Mouse (Mus musculus): ENCODE data around the gene Dock9. TPM values are rescaled to one million over a fixed set of nuclear protein-coding genes. Genes with fewer than 3 reads are reported as not detected.

Gene Dock9
- total and polyA plus RNA-seq, 3 experiments, result 9.3 to 12.2 (median 10.3) TPM

DNA sequence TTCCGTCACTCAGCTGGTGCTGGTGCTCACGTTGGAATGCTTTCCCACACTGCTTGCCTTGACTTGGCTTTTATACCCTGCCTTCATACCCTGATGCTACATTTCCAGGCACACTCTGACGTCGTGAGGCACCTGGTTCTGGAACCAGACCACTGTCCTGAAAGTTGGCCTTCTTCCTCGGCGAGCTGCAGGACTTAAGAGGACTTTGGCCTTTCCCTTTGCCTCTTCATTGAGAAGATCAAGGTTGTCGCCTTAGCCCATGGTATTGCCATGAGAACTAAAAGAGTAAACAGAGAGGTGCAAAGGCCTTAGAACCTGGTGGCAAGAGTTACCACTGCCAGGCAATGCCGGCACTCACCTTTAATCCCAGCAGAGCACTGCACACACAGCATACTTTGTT, 73.1 kb downstream of the Dock9 start:
- dilution Hi-C loops (cut with MboI; ENCODE audit: extremely low pct_ligation_motif_present, extremely low pct_unique_long_range_greater_than_20kb, low sequenced_read_pairs), result no loop called here
- no peak overlapping the region for H3K27ac ChIP-seq (ENCODE audit: insufficient read depth, low read depth)
- no peak overlapping the region for H3K4me2 ChIP-seq (ENCODE audit: insufficient read depth, low read depth, poor library complexity, severe bottlenecking)
- in situ Hi-C loops (cut with MboI; ENCODE audit: low pct_ligation_motif_present, low pct_unique_long_range_greater_than_20kb, low sequenced_read_pairs), result no loop called here
- H3K9me3 ChIP-seq (replicated peaks; ENCODE audit: low read length), result no peaks in the 10 kb centered on the region
- H3K9ac ChIP-seq (ENCODE audit: insufficient read depth, low read depth), result no peak overlapping the region
- no peaks in the 10 kb centered on the region for H3K27me3 ChIP-seq (replicated peaks)
- DNase-seq (ENCODE audit: extremely low read depth), result no peak
- H3K79me2 ChIP-seq (replicated peaks; ENCODE audit: control insufficient read depth, extremely low read depth, insufficient read depth, poor library complexity, severe bottlenecking), result no peaks in the 10 kb centered on the region
- TF ChIP-seq MYC (IDR thresholded peaks at IDR 0.05; ENCODE audit: low read depth, low read length) (no peak), SIN3A (IDR thresholded peaks at IDR 0.05; ENCODE audit: low read length) (no peak)
- H3K4me3 ChIP-seq (replicated peaks in 1 of 3; ENCODE audit: low read depth in 2 of 3, low read length in 2 of 3, poor library complexity in 1 of 3), result no peak overlapping the region
- H3K36me3 ChIP-seq (replicated peaks in 1 of 2; ENCODE audit: control insufficient read depth in 1 of 2, insufficient read depth in 1 of 2, low read length in 1 of 2), result peaks cover 12 to 24% of the 10 kb centered on the region in 2 experiments
- H3K4me1 ChIP-seq (ENCODE audit: control insufficient read depth in 1 of 2, insufficient read depth in 2 of 2), result peaks cover 27 to 67% of the 10 kb centered on the region in 2 experiments

DNA sequence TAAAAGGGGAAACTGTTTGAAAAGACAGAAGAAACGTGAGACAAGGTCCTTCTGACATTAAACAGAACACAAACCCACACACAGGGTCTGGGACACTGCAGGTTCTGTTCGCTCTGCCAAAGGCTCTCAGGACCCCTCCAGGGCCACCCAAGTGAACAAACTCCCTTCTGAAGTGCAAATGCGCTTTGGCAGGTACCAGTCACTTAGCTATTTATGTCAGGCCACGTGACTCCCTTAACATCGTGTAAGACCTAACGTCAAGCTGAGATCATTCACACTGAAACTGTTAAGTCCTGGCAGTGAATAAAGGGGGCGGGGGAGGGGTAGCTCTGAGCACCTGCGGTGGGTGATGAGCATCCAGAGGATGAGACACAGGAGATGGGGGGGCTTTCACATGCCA, 74.9 kb downstream of the Dock9 start:
- H3K27me3 ChIP-seq (replicated peaks), result no peaks in the 10 kb centered on the region
- peak; percentile 54 for DNase-seq (ENCODE audit: extremely low read depth)
- H3K4me1 ChIP-seq (ENCODE audit: control insufficient read depth in 1 of 2, insufficient read depth in 2 of 2), result peaks cover 27 to 57% of the 10 kb centered on the region in 2 experiments
- H3K79me2 ChIP-seq (replicated peaks; ENCODE audit: control insufficient read depth, extremely low read depth, insufficient read depth, poor library complexity, severe bottlenecking), result no peaks in the 10 kb centered on the region
- in situ Hi-C loops (cut with MboI; ENCODE audit: low pct_ligation_motif_present, low pct_unique_long_range_greater_than_20kb, low sequenced_read_pairs) (no loop called here), dilution Hi-C loops (cut with MboI; ENCODE audit: extremely low pct_ligation_motif_present, extremely low pct_unique_long_range_greater_than_20kb, low sequenced_read_pairs) (no loop called here)
- H3K4me2 ChIP-seq (ENCODE audit: insufficient read depth, low read depth, poor library complexity, severe bottlenecking), result no peak overlapping the region; the same call in 1 of the 2 replicates
- H3K27ac ChIP-seq (ENCODE audit: insufficient read depth, low read depth), result no peak overlapping the region
- no peak overlapping the region for H3K4me3 ChIP-seq (replicated peaks in 1 of 3; ENCODE audit: low read depth in 2 of 3, low read length in 2 of 3, poor library complexity in 1 of 3)
- H3K36me3 ChIP-seq (replicated peaks in 1 of 2; ENCODE audit: control insufficient read depth in 1 of 2, insufficient read depth in 1 of 2, low read length in 1 of 2), result peaks cover 19 to 37% of the 10 kb centered on the region in 2 experiments
- H3K9me3 ChIP-seq (replicated peaks; ENCODE audit: low read length), result no peaks in the 10 kb centered on the region
- no peak overlapping the region for H3K9ac ChIP-seq (ENCODE audit: insufficient read depth, low read depth)
- no peak for TF ChIP-seq ELF1 (IDR thresholded peaks at IDR 0.05; ENCODE audit: low read depth, low read length)
- peak; percentile 66 for TF ChIP-seq BHLHE40 (IDR thresholded peaks at IDR 0.05; ENCODE audit: low read depth, low read length)
- TF ChIP-seq MAZ (IDR thresholded peaks at IDR 0.05; ENCODE audit: low read depth, low read length), result no peak
- no peak for TF ChIP-seq JUND (conservative IDR thresholded peaks at IDR 0.05; ENCODE audit: low read depth, low read length)
- TF ChIP-seq USF1 (IDR thresholded peaks at IDR 0.05; ENCODE audit: low read depth, low read length), result peak; percentile 72
- no peak for TF ChIP-seq MEF2A (IDR thresholded peaks at IDR 0.05; ENCODE audit: borderline replicate concordance, low read depth, low read length)
- peak; percentile 79; the same call in 1 of the 2 replicates for TF ChIP-seq MAX (IDR thresholded peaks at IDR 0.05; ENCODE audit: low read length)
- no peak for TF ChIP-seq ZMIZ1 (IDR thresholded peaks at IDR 0.05; ENCODE audit: low read depth, low read length)
- no peak for TF ChIP-seq GABPA (IDR thresholded peaks at IDR 0.05; ENCODE audit: insufficient replicate concordance, low read depth, low read length)
- TF ChIP-seq POLR2A (IDR thresholded peaks at IDR 0.05; ENCODE audit: low read depth, low read length), result no peak
- TF ChIP-seq ZC3H11A (IDR thresholded peaks at IDR 0.05; ENCODE audit: low read depth, low read length), result no peak
- no peak for TF ChIP-seq ZNF384 (IDR thresholded peaks at IDR 0.05; ENCODE audit: low read depth, low read length)
- no peak for TF ChIP-seq NELFE (IDR thresholded peaks at IDR 0.05; ENCODE audit: low read depth, low read length)
- no peak for TF ChIP-seq JUN (IDR thresholded peaks at IDR 0.05; ENCODE audit: insufficient read depth, low read depth, low read length)
- no peak for TF ChIP-seq POLR2AphosphoS2 (IDR thresholded peaks at IDR 0.05; ENCODE audit: low read depth, low read length)
- TF ChIP-seq MYC (IDR thresholded peaks at IDR 0.05; ENCODE audit: low read depth, low read length), result no peak
- no peak for TF ChIP-seq RCOR1 (conservative IDR thresholded peaks at IDR 0.05; ENCODE audit: low read depth, low read length)
- TF ChIP-seq KAT2A (IDR thresholded peaks at IDR 0.05; ENCODE audit: insufficient replicate concordance, low read length), result no peak
- no peak for TF ChIP-seq SIN3A (IDR thresholded peaks at IDR 0.05; ENCODE audit: low read length)
- TF ChIP-seq UBTF (IDR thresholded peaks at IDR 0.05; ENCODE audit: low read depth, low read length), result no peak
- TF ChIP-seq SMC3 (IDR thresholded peaks at IDR 0.05; ENCODE audit: low read depth, low read length), result no peak
- TF ChIP-seq NRF1 (IDR thresholded peaks at IDR 0.05; ENCODE audit: low read depth, low read length), result no peak
- TF ChIP-seq TCF12 (IDR thresholded peaks at IDR 0.05; ENCODE audit: low read depth, low read length), result no peak
- no peak for TF ChIP-seq MXI1 (IDR thresholded peaks at IDR 0.05; ENCODE audit: low read depth, low read length)
- no peak for TF ChIP-seq ZKSCAN1 (IDR thresholded peaks at IDR 0.05; ENCODE audit: borderline replicate concordance, low read depth, low read length)
- TF ChIP-seq MAFK (IDR thresholded peaks at IDR 0.05; ENCODE audit: insufficient replicate concordance, low read length), result no peak
- peak; percentile 61 for TF ChIP-seq USF2 (conservative IDR thresholded peaks at IDR 0.05; ENCODE audit: low read depth, low read length)

Data from CH12.LX (cell line).